In the genomic region with DNA sequence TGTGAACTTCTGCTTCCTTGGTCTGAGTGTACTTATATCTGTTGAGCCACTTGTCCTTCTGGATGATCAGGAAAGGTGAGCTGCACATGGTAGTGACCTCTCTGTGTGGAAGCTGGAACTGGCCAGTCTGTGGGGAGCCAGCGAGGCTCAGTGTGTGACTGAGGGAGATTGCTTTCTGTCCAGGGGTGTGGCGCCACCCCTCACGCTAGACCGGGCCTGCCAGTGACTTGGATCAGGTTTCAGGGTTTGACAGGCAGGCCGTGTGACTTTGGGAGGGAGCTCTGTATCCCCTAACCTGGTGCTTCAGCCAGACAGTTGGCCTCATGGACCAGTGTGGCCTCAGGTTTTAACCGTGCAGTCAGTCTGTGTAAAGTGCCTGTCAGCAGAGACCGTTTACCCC, we compare ENCODE assay signal across 8 mouse cellular contexts. TPM values are rescaled to one million over a fixed set of nuclear protein-coding genes. Genes with fewer than 3 reads are reported as not detected.
A peak's percentile ranks its signal among the peaks of the same experiment; 100 is the strongest.
DNase-seq lines count a peak whose midpoint lies in the region; ATAC-seq and TF ChIP-seq lines count a peak whose summit lies in the region.

No protein-coding gene starts in this region.

- H3K4me2 ChIP-seq in liver, embryonic 11.5 days: no peak overlapping the region
- no peak overlapping the region for H3K4me2 ChIP-seq in liver, postnatal 0 days (ENCODE audit: low read depth, low read length)
- 0 out of 2 replicates have a peak overlapping the region, but pooled peaks have one; percentile 6 for H3K4me2 ChIP-seq in embryonic facial prominence, embryonic 15.5 days (replicated peaks)
- H3K4me2 ChIP-seq in hindbrain, embryonic 15.5 days: no peak overlapping the region

- TF ChIP-seq EP300 in liver, postnatal 0 days (IDR thresholded peaks at IDR 0.05; ENCODE audit: low read depth): no peak

- no peak overlapping the region for H3K9ac ChIP-seq in liver, embryonic 11.5 days (ENCODE audit: low read depth, low read length)
- no peak overlapping the region for H3K9ac ChIP-seq in liver, postnatal 0 days (replicated peaks)
- no peak overlapping the region for H3K9ac ChIP-seq in embryonic facial prominence, embryonic 15.5 days
- no peak overlapping the region for H3K9ac ChIP-seq in hindbrain, embryonic 15.5 days

- TF ChIP-seq CTCF in liver, postnatal 0 days (IDR thresholded peaks at IDR 0.05; ENCODE audit: low read depth): no peak

- no peaks in the 10 kb centered on the region for H3K27me3 ChIP-seq in liver, embryonic 11.5 days (replicated peaks; ENCODE audit: control insufficient read depth, insufficient read depth, low read length)
- H3K27me3 ChIP-seq in liver, postnatal 0 days (ENCODE audit: insufficient read depth, low read length): no peaks in the 10 kb centered on the region
- H3K27me3 ChIP-seq in embryonic facial prominence, embryonic 15.5 days: no peaks in the 10 kb centered on the region
- no peaks in the 10 kb centered on the region for H3K27me3 ChIP-seq in hindbrain, embryonic 15.5 days

- H3K4me3 ChIP-seq in liver, embryonic 11.5 days (ENCODE audit: low read depth, low read length): no peak overlapping the region
- no peak overlapping the region for H3K4me3 ChIP-seq in liver, postnatal 0 days (ENCODE audit: low read depth, low read length)
- no peak overlapping the region for H3K4me3 ChIP-seq in embryonic facial prominence, embryonic 15.5 days (replicated peaks)
- H3K4me3 ChIP-seq in hindbrain, embryonic 15.5 days: no peak overlapping the region

- H3K9me3 ChIP-seq in liver, embryonic 11.5 days (ENCODE audit: control insufficient read depth, low read length): no peaks in the 10 kb centered on the region
- H3K9me3 ChIP-seq in liver, postnatal 0 days (ENCODE audit: low read length): no peaks in the 10 kb centered on the region
- H3K9me3 ChIP-seq in embryonic facial prominence, embryonic 15.5 days (replicated peaks): no peaks in the 10 kb centered on the region
- H3K9me3 ChIP-seq in hindbrain, embryonic 15.5 days: no peaks in the 10 kb centered on the region

- H3K36me3 ChIP-seq in liver, embryonic 11.5 days (ENCODE audit: control insufficient read depth, insufficient read depth, low read length): peaks cover 22% of the 10 kb centered on the region
- H3K36me3 ChIP-seq in liver, postnatal 0 days (replicated peaks; ENCODE audit: insufficient read depth, low read length): 0 out of 2 replicates have a peak, but pooled peaks cover under 1% of the 10 kb centered on the region
- peaks cover 22% of the 10 kb centered on the region for H3K36me3 ChIP-seq in embryonic facial prominence, embryonic 15.5 days
- H3K36me3 ChIP-seq in hindbrain, embryonic 15.5 days: peaks cover 4% of the 10 kb centered on the region

- no peak for DNase-seq in liver, embryonic 11.5 days (ENCODE audit: low spot score)
- DNase-seq in liver, postnatal 0 days: no peak
- peak; percentile 45 for DNase-seq in retina, embryonic 14.5 days (ENCODE audit: low spot score)
- no peak for DNase-seq in adrenal gland, adult (ENCODE audit: inconsistent age in 2 of 2, low spot score in 1 of 2)
- DNase-seq in layer of hippocampus, adult 9-10 months (ENCODE audit: low spot score): no peak
- no peak for DNase-seq in ovary, postnatal 10 days (ENCODE audit: low spot score)

- H3K27ac ChIP-seq in liver, embryonic 11.5 days (ENCODE audit: low read depth, low read length): no peak overlapping the region
- H3K27ac ChIP-seq in liver, postnatal 0 days (ENCODE audit: low read depth): no peak overlapping the region
- peak overlapping the region; percentile 80 for H3K27ac ChIP-seq in embryonic facial prominence, embryonic 15.5 days (replicated peaks)
- H3K27ac ChIP-seq in hindbrain, embryonic 15.5 days (replicated peaks): 0 out of 2 replicates have a peak overlapping the region, but pooled peaks have one; percentile 21

- WGBS in liver, embryonic 11.5 days: 47% methylated on average over 7 of the region's 7 CpGs
- 58% methylated on average over 7 of the region's 7 CpGs for WGBS in liver, postnatal 0 days (ENCODE audit: insufficient replicate concordance)
- WGBS in embryonic facial prominence, embryonic 15.5 days: 9% methylated on average over 7 of the region's 7 CpGs
- 10% methylated on average over 7 of the region's 7 CpGs for WGBS in hindbrain, embryonic 15.5 days

- H3K4me1 ChIP-seq in liver, embryonic 11.5 days (replicated peaks; ENCODE audit: control insufficient read depth, insufficient read depth, low read length): peaks cover 14% of the 10 kb centered on the region
- H3K4me1 ChIP-seq in liver, postnatal 0 days (ENCODE audit: insufficient read depth): no peaks in the 10 kb centered on the region
- H3K4me1 ChIP-seq in embryonic facial prominence, embryonic 15.5 days: peaks cover 32% of the 10 kb centered on the region
- H3K4me1 ChIP-seq in hindbrain, embryonic 15.5 days (replicated peaks): peaks cover 19% of the 10 kb centered on the region

- ATAC-seq in liver, embryonic 11.5 days (replicated peaks; ENCODE audit: low FRiP score): peak; percentile 41; the same call in 1 of the 2 replicates
- no peak for ATAC-seq in liver, postnatal 0 days
- ATAC-seq in embryonic facial prominence, embryonic 15.5 days (ENCODE audit: insufficient number of reproducible peaks, low FRiP score, low TSS enrichment, low read depth): peak; percentile 2; the same call in 1 of the 2 replicates
- ATAC-seq in hindbrain, embryonic 15.5 days (ENCODE audit: low FRiP score, low read depth): no peak

RNA-seq across cellular contexts. Expression of gene Zbtb17, which starts 13.8 kb away (rescaled TPM):
- polyA plus RNA-seq in liver, embryonic 11.5 days (2014; fragmentation: Nextera tagmentation; extraction: Ambion mirVana): 24.3 and 26.4 TPM in 2 replicates
- polyA plus RNA-seq in liver, postnatal 0 days (2015; fragmentation: Nextera tagmentation; extraction: Ambion mirVana): 4.6 and 5.5 TPM in 2 replicates
- polyA plus RNA-seq in embryonic facial prominence, embryonic 15.5 days (2015; fragmentation: Nextera tagmentation; extraction: Ambion mirVana): 34.0 and 35.1 TPM in 2 replicates
- polyA plus RNA-seq in hindbrain, embryonic 15.5 days (2015; fragmentation: Nextera tagmentation; extraction: Ambion mirVana): 39.7 and 42.7 TPM in 2 replicates

RNA-seq across cellular contexts. Expression of gene Srarp, which starts 22.3 kb away (rescaled TPM):
- not detected in 2 replicates for polyA plus RNA-seq in liver, embryonic 11.5 days (2014; fragmentation: Nextera tagmentation; extraction: Ambion mirVana)
- not detected in 2 replicates for polyA plus RNA-seq in liver, postnatal 0 days (2015; fragmentation: Nextera tagmentation; extraction: Ambion mirVana)
- polyA plus RNA-seq in embryonic facial prominence, embryonic 15.5 days (2015; fragmentation: Nextera tagmentation; extraction: Ambion mirVana): not detected in 2 replicates
- 0.39 TPM in 1 of 2 replicates, not detected in the other for polyA plus RNA-seq in hindbrain, embryonic 15.5 days (2015; fragmentation: Nextera tagmentation; extraction: Ambion mirVana)

RNA-seq across cellular contexts. Expression of gene Hspb7, which starts 37.7 kb away (rescaled TPM):
- 0.42 and 1.2 TPM in 2 replicates for polyA plus RNA-seq in liver, embryonic 11.5 days (2014; fragmentation: Nextera tagmentation; extraction: Ambion mirVana)
- polyA plus RNA-seq in liver, postnatal 0 days (2015; fragmentation: Nextera tagmentation; extraction: Ambion mirVana): 0.04 and 0.49 TPM in 2 replicates
- 2.0 and 2.4 TPM in 2 replicates for polyA plus RNA-seq in embryonic facial prominence, embryonic 15.5 days (2015; fragmentation: Nextera tagmentation; extraction: Ambion mirVana)
- polyA plus RNA-seq in hindbrain, embryonic 15.5 days (2015; fragmentation: Nextera tagmentation; extraction: Ambion mirVana): not detected in 2 replicates

RNA-seq across cellular contexts. Expression of gene Clcnkb, which starts 42.4 kb away (rescaled TPM):
- not detected in 2 replicates for polyA plus RNA-seq in liver, embryonic 11.5 days (2014; fragmentation: Nextera tagmentation; extraction: Ambion mirVana)
- polyA plus RNA-seq in liver, postnatal 0 days (2015; fragmentation: Nextera tagmentation; extraction: Ambion mirVana): not detected in 2 replicates
- not detected in 2 replicates for polyA plus RNA-seq in embryonic facial prominence, embryonic 15.5 days (2015; fragmentation: Nextera tagmentation; extraction: Ambion mirVana)
- polyA plus RNA-seq in hindbrain, embryonic 15.5 days (2015; fragmentation: Nextera tagmentation; extraction: Ambion mirVana): not detected in 2 replicates

RNA-seq across cellular contexts. Expression of gene Clcnka, which starts 59.7 kb away (rescaled TPM):
- 0.19 TPM in 1 of 2 replicates, not detected in the other for polyA plus RNA-seq in liver, embryonic 11.5 days (2014; fragmentation: Nextera tagmentation; extraction: Ambion mirVana)
- not detected in 2 replicates for polyA plus RNA-seq in liver, postnatal 0 days (2015; fragmentation: Nextera tagmentation; extraction: Ambion mirVana)
- polyA plus RNA-seq in embryonic facial prominence, embryonic 15.5 days (2015; fragmentation: Nextera tagmentation; extraction: Ambion mirVana): 0.46 and 0.51 TPM in 2 replicates
- polyA plus RNA-seq in hindbrain, embryonic 15.5 days (2015; fragmentation: Nextera tagmentation; extraction: Ambion mirVana): 0.52 and 0.65 TPM in 2 replicates

Comparison
In these comparisons a context has a peak if more than half of its experiments do, and no peak if none do; other contexts are left out.
1. ATAC-seq: peak in liver, embryonic 11.5 days (single experiment) and embryonic facial prominence, embryonic 15.5 days (single experiment); none in liver, postnatal 0 days (single experiment) and hindbrain, embryonic 15.5 days (single experiment).
2. H3K27ac ChIP-seq: peak in embryonic facial prominence, embryonic 15.5 days (single experiment) and hindbrain, embryonic 15.5 days (single experiment); none in liver, embryonic 11.5 days (single experiment) and liver, postnatal 0 days (single experiment).